Mouse (Mus musculus) urinary bladder, postnatal 36 days (tissue): ENCODE results near the gene Pdcd6ip.

ENCODE experiments used
- DNase-seq, 2 experiments: peaks; one replicate each; pipeline ENCODE4 v3.0.0; 2022; ENCODE audit warnings: low spot score in 2 of 2, mixed read lengths in 1 of 2

Gene Pdcd6ip

DNA sequence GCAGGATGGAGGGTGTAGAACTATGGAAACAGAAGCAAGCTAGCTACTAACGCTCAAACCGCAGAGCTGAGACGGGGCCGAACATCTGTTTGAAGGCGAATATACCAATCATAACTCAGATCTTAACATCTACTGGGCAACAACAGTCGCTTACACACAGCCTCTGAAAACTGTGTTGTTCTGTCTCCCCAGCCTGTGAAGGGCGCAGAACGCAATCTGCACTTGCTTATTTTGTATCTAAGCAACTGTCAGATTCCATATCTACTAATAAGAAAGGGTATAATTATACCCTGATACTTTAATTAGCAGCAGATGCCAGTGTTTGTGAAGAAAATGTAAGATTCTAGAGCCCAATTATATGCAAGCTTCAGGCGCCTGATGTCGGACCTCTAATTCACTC is 81.3 kb downstream of the Pdcd6ip start:
- DNase-seq = no peak

DNA sequence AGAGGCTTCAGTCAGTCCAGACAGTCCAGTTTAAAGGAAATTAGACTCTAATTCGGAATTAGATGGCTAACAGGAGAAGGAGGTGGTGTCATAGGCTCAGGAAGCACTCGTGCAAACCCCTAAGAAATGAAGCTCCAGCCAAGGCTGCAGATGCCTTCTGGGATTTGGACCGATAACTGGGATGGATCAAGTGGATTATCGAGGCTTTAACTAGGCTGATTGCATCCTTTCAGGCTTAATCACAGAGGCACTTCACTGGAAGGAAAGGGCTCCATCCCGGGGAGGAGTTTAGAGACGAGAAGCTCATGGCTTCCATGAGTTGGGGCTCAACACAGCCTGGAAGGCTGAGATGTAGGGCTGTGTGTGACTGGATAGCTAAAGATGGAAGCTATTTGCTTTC is 84.0 kb downstream of the Pdcd6ip start:
- no peak for DNase-seq

DNA sequence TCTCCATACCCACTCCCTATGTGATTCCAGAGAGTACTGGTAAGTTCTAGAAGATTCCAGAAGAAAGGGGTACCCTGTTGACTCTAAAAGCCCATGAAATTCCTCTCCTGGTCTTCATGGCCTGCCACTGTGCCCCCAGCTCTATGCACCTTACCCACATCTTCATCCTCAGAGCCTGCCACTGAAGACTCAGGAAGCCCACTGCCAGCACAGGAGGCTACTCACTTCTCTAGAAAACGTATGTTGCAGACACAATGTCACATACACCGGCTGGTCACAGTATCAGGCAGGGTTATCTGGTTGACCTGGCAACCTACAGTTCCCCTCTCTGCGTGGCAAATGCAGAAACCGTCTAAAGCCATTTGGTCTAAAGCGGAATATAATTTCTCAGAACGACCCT is 91.0 kb downstream of the Pdcd6ip start:
- no peak for DNase-seq

DNA sequence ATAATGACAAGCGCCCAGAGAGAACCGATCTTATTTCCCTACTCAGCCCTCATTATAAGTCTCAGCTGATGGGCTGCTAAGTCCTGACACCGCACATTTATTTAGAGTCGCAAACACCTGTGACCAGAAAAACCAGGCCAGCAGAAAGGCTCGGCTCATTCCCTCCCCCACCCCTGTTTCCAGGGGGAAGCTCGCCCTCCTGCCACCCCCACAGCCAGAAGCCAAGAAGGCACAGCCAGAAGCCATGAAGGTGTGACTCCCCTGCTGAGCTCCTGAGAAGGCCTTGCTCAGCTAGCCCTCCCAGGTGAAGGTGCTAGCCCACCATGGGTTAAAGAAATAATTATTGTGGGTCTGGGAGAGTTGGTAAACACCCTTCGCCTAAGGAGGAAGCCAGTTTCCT is 97.3 kb downstream of the Pdcd6ip start:
- DNase-seq = no peak

DNA sequence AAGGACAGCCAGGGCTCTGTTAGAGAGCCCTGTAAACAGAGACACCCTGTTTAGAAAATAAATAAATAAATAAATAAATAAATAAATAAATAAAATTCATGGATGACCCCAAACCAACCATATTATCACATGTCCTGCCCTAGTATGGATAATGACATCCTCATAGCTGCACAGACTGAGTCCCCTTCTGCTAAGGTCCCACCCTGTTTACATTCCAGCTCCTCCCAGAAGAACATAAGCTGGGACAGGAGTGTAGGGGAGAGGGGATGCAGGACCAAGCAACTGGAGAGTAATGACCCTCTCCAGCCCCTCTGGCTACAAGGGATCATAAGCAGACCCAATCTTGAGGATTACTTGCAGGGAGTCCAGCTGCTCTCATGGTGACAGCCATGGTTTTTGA is 105.9 kb downstream of the Pdcd6ip start:
- DNase-seq = no peak
